Mouse (Mus musculus): Measurements from ENCODE around the gene Adh6b. TPM values are rescaled to one million over a fixed set of nuclear protein-coding genes. Genes with fewer than 3 reads are reported as not detected.
"Not testable (repeated sequence)": the region's sequence is repeated elsewhere in the genome, so short reads cannot be mapped to it uniquely, and the experiment has no call there.

Adh6b gene
- polyA plus RNA-seq, 1 experiment from 2014 or later, result 4.5 TPM

GRCm38 (mm10) chr3:138362920-138363319 is 21.3 kb downstream of the Adh6b start:
- Histone ChIP-seq H3K9ac (ENCODE audit: low read length) (no peak overlapping the region), H3K9me3 (ENCODE audit: control insufficient read depth, low read length) (no peaks in the 10 kb centered on the region), H3K27me3 (ENCODE audit: control insufficient read depth, insufficient read depth, low read length) (no peaks in the 10 kb centered on the region), H3K4me3 (ENCODE audit: control insufficient read depth in 1 of 2, insufficient read depth in 1 of 2, low read depth in 1 of 2, low read length in 2 of 2) (no peak overlapping the region), H3K36me3 (ENCODE audit: control insufficient read depth, insufficient read depth, low read length) (no peaks in the 10 kb centered on the region), H3K4me1 (ENCODE audit: control insufficient read depth in 2 of 2, insufficient read depth in 2 of 2, low read length in 2 of 2) (peaks cover 3 to 5% of the 10 kb centered on the region in 2 experiments; a peak in 2 of 4 replicates), H3K4me2 (ENCODE audit: low read length) (no peak overlapping the region), H3K27ac (replicated peaks in 1 of 2; ENCODE audit: control insufficient read depth in 1 of 2, insufficient read depth in 1 of 2, low read depth in 2 of 2, low read length in 2 of 2) (no peak overlapping the region)
- 83% methylated on average over 2 of the region's 2 CpGs for WGBS
- ATAC-seq (ENCODE audit: insufficient number of reproducible peaks, insufficient read depth, low FRiP score, low read depth), result no peak

- Histone ChIP-seq H3K36me3 (ENCODE audit: control insufficient read depth, insufficient read depth, low read length) (no peaks in the 10 kb centered on the region), H3K4me1 (ENCODE audit: control insufficient read depth in 2 of 2, insufficient read depth in 2 of 2, low read length in 2 of 2) (peaks cover 3 to 5% of the 10 kb centered on the region in 2 experiments; a peak in 2 of 4 replicates), H3K4me2 (ENCODE audit: low read length) (no peak overlapping the region), H3K4me3 (ENCODE audit: control insufficient read depth in 1 of 2, insufficient read depth in 1 of 2, low read depth in 1 of 2, low read length in 2 of 2) (no peak overlapping the region), H3K27me3 (ENCODE audit: control insufficient read depth, insufficient read depth, low read length) (no peaks in the 10 kb centered on the region), H3K9ac (ENCODE audit: low read length) (no peak overlapping the region), H3K9me3 (ENCODE audit: control insufficient read depth, low read length) (no peaks in the 10 kb centered on the region), H3K27ac (replicated peaks in 1 of 2; ENCODE audit: control insufficient read depth in 1 of 2, insufficient read depth in 1 of 2, low read depth in 2 of 2, low read length in 2 of 2) (no peak overlapping the region)
- no peak for ATAC-seq (ENCODE audit: insufficient number of reproducible peaks, insufficient read depth, low FRiP score, low read depth)
- 78% methylated on average over 2 of the region's 2 CpGs for WGBS
These were observed 24.6 kb downstream of the Adh6b start for GRCm38 (mm10) chr3:138366181-138366580.

- ATAC-seq (ENCODE audit: insufficient number of reproducible peaks, insufficient read depth, low FRiP score, low read depth), result no peak
- H3K36me3 ChIP-seq (ENCODE audit: control insufficient read depth, insufficient read depth, low read length), result no peaks in the 10 kb centered on the region
- WGBS, result 84% methylated on average over 1 of the region's 1 CpGs
These were observed 28.0 kb downstream of the Adh6b start for GRCm38 (mm10) chr3:138369546-138369945.

GRCm38 (mm10) chr3:138370289-138370688 is 28.7 kb downstream of the Adh6b start:
- 38% methylated on average over 4 of the region's 4 CpGs for WGBS
- not testable (repeated sequence) for H3K9ac ChIP-seq (ENCODE audit: low read length); H3K4me2 ChIP-seq (ENCODE audit: low read length); H3K27ac ChIP-seq (replicated peaks in 1 of 2; ENCODE audit: control insufficient read depth in 1 of 2, insufficient read depth in 1 of 2, low read depth in 2 of 2, low read length in 2 of 2); H3K4me3 ChIP-seq (ENCODE audit: control insufficient read depth in 1 of 2, insufficient read depth in 1 of 2, low read depth in 1 of 2, low read length in 2 of 2); H3K36me3 ChIP-seq (ENCODE audit: control insufficient read depth, insufficient read depth, low read length); ATAC-seq (ENCODE audit: insufficient number of reproducible peaks, insufficient read depth, low FRiP score, low read depth); H3K27me3 ChIP-seq (ENCODE audit: control insufficient read depth, insufficient read depth, low read length); H3K9me3 ChIP-seq (ENCODE audit: control insufficient read depth, low read length); H3K4me1 ChIP-seq (ENCODE audit: control insufficient read depth in 2 of 2, insufficient read depth in 2 of 2, low read length in 2 of 2)

More at GRCm38 (mm10) chr3:138369546-138369945, 28.0 kb downstream of the Adh6b start:
- Histone ChIP-seq H3K4me3 (ENCODE audit: control insufficient read depth in 1 of 2, insufficient read depth in 1 of 2, low read depth in 1 of 2, low read length in 2 of 2) (no peak overlapping the region), H3K4me1 (ENCODE audit: control insufficient read depth in 2 of 2, insufficient read depth in 2 of 2, low read length in 2 of 2) (peaks cover 3 to 5% of the 10 kb centered on the region in 2 experiments; a peak in 2 of 4 replicates), H3K9me3 (ENCODE audit: control insufficient read depth, low read length) (no peaks in the 10 kb centered on the region), H3K9ac (ENCODE audit: low read length) (no peak overlapping the region), H3K27ac (replicated peaks in 1 of 2; ENCODE audit: control insufficient read depth in 1 of 2, insufficient read depth in 1 of 2, low read depth in 2 of 2, low read length in 2 of 2) (no peak overlapping the region), H3K27me3 (ENCODE audit: control insufficient read depth, insufficient read depth, low read length) (no peaks in the 10 kb centered on the region), H3K4me2 (ENCODE audit: low read length) (no peak overlapping the region)

GRCm38 (mm10) chr3:138373920-138374319 is 32.3 kb downstream of the Adh6b start:
- 79% methylated on average over 4 of the region's 4 CpGs for WGBS
- no peak for ATAC-seq (ENCODE audit: insufficient number of reproducible peaks, insufficient read depth, low FRiP score, low read depth)
- H3K27ac ChIP-seq (replicated peaks in 1 of 2; ENCODE audit: control insufficient read depth in 1 of 2, insufficient read depth in 1 of 2, low read depth in 2 of 2, low read length in 2 of 2), result no peak overlapping the region
- no peak overlapping the region for H3K9ac ChIP-seq (ENCODE audit: low read length)
- H3K9me3 ChIP-seq (ENCODE audit: control insufficient read depth, low read length), result no peaks in the 10 kb centered on the region
- H3K4me2 ChIP-seq (ENCODE audit: low read length), result no peak overlapping the region
- H3K4me3 ChIP-seq (ENCODE audit: control insufficient read depth in 1 of 2, insufficient read depth in 1 of 2, low read depth in 1 of 2, low read length in 2 of 2), result no peak overlapping the region
- H3K36me3 ChIP-seq (ENCODE audit: control insufficient read depth, insufficient read depth, low read length), result no peaks in the 10 kb centered on the region
- H3K27me3 ChIP-seq (ENCODE audit: control insufficient read depth, insufficient read depth, low read length), result no peaks in the 10 kb centered on the region
- no peaks in the 10 kb centered on the region for H3K4me1 ChIP-seq (ENCODE audit: control insufficient read depth in 2 of 2, insufficient read depth in 2 of 2, low read length in 2 of 2)

GRCm38 (mm10) chr3:138375148-138375547 is 33.6 kb downstream of the Adh6b start:
- Histone ChIP-seq H3K4me3 (ENCODE audit: control insufficient read depth in 1 of 2, insufficient read depth in 1 of 2, low read depth in 1 of 2, low read length in 2 of 2) (no peak overlapping the region), H3K27me3 (ENCODE audit: control insufficient read depth, insufficient read depth, low read length) (no peaks in the 10 kb centered on the region), H3K36me3 (ENCODE audit: control insufficient read depth, insufficient read depth, low read length) (no peaks in the 10 kb centered on the region), H3K9ac (ENCODE audit: low read length) (no peak overlapping the region), H3K9me3 (ENCODE audit: control insufficient read depth, low read length) (no peaks in the 10 kb centered on the region), H3K4me2 (ENCODE audit: low read length) (no peak overlapping the region), H3K4me1 (ENCODE audit: control insufficient read depth in 2 of 2, insufficient read depth in 2 of 2, low read length in 2 of 2) (no peaks in the 10 kb centered on the region), H3K27ac (replicated peaks in 1 of 2; ENCODE audit: control insufficient read depth in 1 of 2, insufficient read depth in 1 of 2, low read depth in 2 of 2, low read length in 2 of 2) (no peak overlapping the region)
- WGBS, result 70% methylated on average over 2 of the region's 2 CpGs
- ATAC-seq (ENCODE audit: insufficient number of reproducible peaks, insufficient read depth, low FRiP score, low read depth), result no peak

GRCm38 (mm10) chr3:138381133-138381532 is 39.6 kb downstream of the Adh6b start:
- 49% methylated on average over 3 of the region's 3 CpGs for WGBS
- no peaks in the 10 kb centered on the region for H3K27me3 ChIP-seq (ENCODE audit: control insufficient read depth, insufficient read depth, low read length)
- ATAC-seq (ENCODE audit: insufficient number of reproducible peaks, insufficient read depth, low FRiP score, low read depth), result no peak
- no peaks in the 10 kb centered on the region for H3K4me1 ChIP-seq (ENCODE audit: control insufficient read depth in 2 of 2, insufficient read depth in 2 of 2, low read length in 2 of 2)
- H3K36me3 ChIP-seq (ENCODE audit: control insufficient read depth, insufficient read depth, low read length), result no peaks in the 10 kb centered on the region
- H3K4me2 ChIP-seq (ENCODE audit: low read length), result no peak overlapping the region
- H3K27ac ChIP-seq (replicated peaks in 1 of 2; ENCODE audit: control insufficient read depth in 1 of 2, insufficient read depth in 1 of 2, low read depth in 2 of 2, low read length in 2 of 2), result no peak overlapping the region
- H3K9ac ChIP-seq (ENCODE audit: low read length), result no peak overlapping the region
- no peaks in the 10 kb centered on the region for H3K9me3 ChIP-seq (ENCODE audit: control insufficient read depth, low read length)
- no peak overlapping the region for H3K4me3 ChIP-seq (ENCODE audit: control insufficient read depth in 1 of 2, insufficient read depth in 1 of 2, low read depth in 1 of 2, low read length in 2 of 2)

GRCm38 (mm10) chr3:138387155-138387554 is 45.6 kb downstream of the Adh6b start:
- no peak overlapping the region for H3K9ac ChIP-seq (ENCODE audit: low read length)
- no peak overlapping the region for H3K27ac ChIP-seq (replicated peaks in 1 of 2; ENCODE audit: control insufficient read depth in 1 of 2, insufficient read depth in 1 of 2, low read depth in 2 of 2, low read length in 2 of 2)
- no peak for ATAC-seq (ENCODE audit: insufficient number of reproducible peaks, insufficient read depth, low FRiP score, low read depth)
- H3K36me3 ChIP-seq (ENCODE audit: control insufficient read depth, insufficient read depth, low read length), result no peaks in the 10 kb centered on the region
- H3K9me3 ChIP-seq (ENCODE audit: control insufficient read depth, low read length), result no peaks in the 10 kb centered on the region
- no peak overlapping the region for H3K4me2 ChIP-seq (ENCODE audit: low read length)
- H3K4me1 ChIP-seq (ENCODE audit: control insufficient read depth in 2 of 2, insufficient read depth in 2 of 2, low read length in 2 of 2), result no peaks in the 10 kb centered on the region
- 89% methylated on average over 6 of the region's 6 CpGs for WGBS
- H3K4me3 ChIP-seq (ENCODE audit: control insufficient read depth in 1 of 2, insufficient read depth in 1 of 2, low read depth in 1 of 2, low read length in 2 of 2), result no peak overlapping the region
- no peaks in the 10 kb centered on the region for H3K27me3 ChIP-seq (ENCODE audit: control insufficient read depth, insufficient read depth, low read length)
